Mouse (Mus musculus) kidney, postnatal 0 days (tissue): ENCODE data around the gene Hs3st2. TPM values are rescaled to one million over a fixed set of nuclear protein-coding genes. Genes with fewer than 3 reads are reported as not detected.

ENCODE experiments used
- ATAC-seq: fragments of 200-750 bp; cut with Nextera tagmentation; replicated peaks from 2 replicates; pipeline ENCODE4 v1.8.0; 2017; ENCODE audit warnings: low read depth, moderate number of reproducible peaks, moderate TSS enrichment, moderate library complexity; ENCODE audit not compliant: low FRiP score
- DNase-seq: peaks from one replicate; pipeline ENCODE4 v3.0.0-alpha.2; 2016; ENCODE audit warnings: low spot score
- H3K27ac ChIP-seq: fragments of 300-500 bp; sonication (generic); 2 replicates; pipeline ENCODE4 v1.5.1; 2014; ENCODE audit warnings: mild to moderate bottlenecking
- H3K27me3 ChIP-seq: fragments of 300-500 bp; sonication (generic); 2 replicates; pipeline ENCODE4 v1.6.1; 2014; ENCODE audit warnings: low read length, mixed read lengths; ENCODE audit not compliant: insufficient read depth
- H3K36me3 ChIP-seq: fragments of 300-500 bp; sonication (generic); 2 replicates; pipeline ENCODE4 v1.6.1; 2014; ENCODE audit warnings: low read length, mixed read lengths; ENCODE audit not compliant: insufficient read depth
- H3K4me1 ChIP-seq: fragments of 300-500 bp; sonication (generic); replicated peaks from 2 replicates; pipeline ENCODE4 v1.6.1; 2014; ENCODE audit warnings: antibody characterized with exemption, low read length, mixed read lengths; ENCODE audit not compliant: insufficient read depth
- H3K4me2 ChIP-seq: fragments of 300-500 bp; sonication (generic); 2 replicates; pipeline ENCODE4 v1.6.1; 2014; ENCODE audit warnings: mild to moderate bottlenecking, low read length, moderate library complexity, mixed read lengths
- H3K4me3 ChIP-seq: fragments of 300-500 bp; sonication (generic); replicated peaks from 2 replicates; pipeline ENCODE4 v1.5.1; 2014; ENCODE audit warnings: low read depth, low read length
- H3K9ac ChIP-seq: fragments of 300-500 bp; sonication (generic); 2 replicates; pipeline ENCODE4 v1.6.1; 2014; ENCODE audit warnings: low read depth, low read length
- H3K9me3 ChIP-seq: fragments of 300-500 bp; sonication (generic); replicated peaks from 2 replicates; pipeline ENCODE4 v1.6.1; 2016; ENCODE audit warnings: low read length, inconsistent platforms, mixed read lengths
- CTCF ChIP-seq: IDR thresholded peaks from 2 replicates; pipeline ENCODE4 v1.5.1; 2016; ENCODE audit warnings: antibody characterized with exemption, low read depth, mild to moderate bottlenecking, moderate library complexity
- WGBS: fragments of 180-500 bp; shearing (Covaris S2); extraction: QIAGEN DNeasy Blood & Tissue Kit; methylation state at CpG from one replicate; pipeline ENCODE4 v1.1.7; 2014; 5-methylcytosine and 5-hydroxymethylcytosine counted together
- polyA plus RNA-seq: library from polyadenylated mRNA; unstranded; fragments of >200 nt; fragmentation: Nextera tagmentation; extraction: Ambion mirVana; gene quantifications from 2 replicates; pipeline ENCODE4 v1.2.1, GENCODE M21; 2015

Hs3st2 gene
- polyA plus RNA-seq, 1 experiment from 2014 or later, result 1.2 TPM

- no peak overlapping the region for H3K27ac ChIP-seq
- H3K4me2 ChIP-seq, result no peak overlapping the region
- H3K27me3 ChIP-seq, result no peaks in the 10 kb centered on the region
- H3K4me1 ChIP-seq, result no peaks in the 10 kb centered on the region
- no peak overlapping the region for H3K4me3 ChIP-seq
- WGBS, result 87% methylated on average over 6 of the region's 6 CpGs
- no peaks in the 10 kb centered on the region for H3K9me3 ChIP-seq
- no peaks in the 10 kb centered on the region for H3K36me3 ChIP-seq
- no peak for ATAC-seq
- TF ChIP-seq CTCF, result no peak
- no peak overlapping the region for H3K9ac ChIP-seq
- no peak for DNase-seq
Measured at GRCm38 (mm10) chr7:121533639-121534038, 142.0 kb downstream of the Hs3st2 start.

GRCm38 (mm10) chr7:121534386-121534785 lies 142.7 kb downstream of the Hs3st2 start:
- H3K36me3 ChIP-seq, result no peaks in the 10 kb centered on the region
- ATAC-seq (no peak), DNase-seq (no peak)
- H3K9me3 ChIP-seq, result no peaks in the 10 kb centered on the region
- no peaks in the 10 kb centered on the region for H3K4me1 ChIP-seq
- no peak overlapping the region for H3K9ac ChIP-seq
- H3K4me2 ChIP-seq, result no peak overlapping the region
- 72% methylated on average over 7 of the region's 7 CpGs for WGBS
- no peak overlapping the region for H3K27ac ChIP-seq
- no peak overlapping the region for H3K4me3 ChIP-seq
- H3K27me3 ChIP-seq, result no peaks in the 10 kb centered on the region
- no peak for TF ChIP-seq CTCF

GRCm38 (mm10) chr7:121535987-121536386 lies 144.3 kb downstream of the Hs3st2 start:
- H3K4me2 ChIP-seq, result no peak overlapping the region
- no peaks in the 10 kb centered on the region for H3K36me3 ChIP-seq
- H3K4me1 ChIP-seq, result no peaks in the 10 kb centered on the region
- TF ChIP-seq CTCF, result no peak
- no peak overlapping the region for H3K4me3 ChIP-seq
- ATAC-seq (no peak), DNase-seq (no peak)
- H3K9me3 ChIP-seq, result no peaks in the 10 kb centered on the region
- no peaks in the 10 kb centered on the region for H3K27me3 ChIP-seq
- 55% methylated on average over 4 of the region's 4 CpGs for WGBS
- H3K9ac ChIP-seq, result no peak overlapping the region
- H3K27ac ChIP-seq, result no peak overlapping the region

- ATAC-seq (no peak), DNase-seq (peak; percentile 19)
- H3K27ac ChIP-seq, result no peak overlapping the region
- no peak overlapping the region for H3K4me2 ChIP-seq
- no peak overlapping the region for H3K4me3 ChIP-seq
- H3K9ac ChIP-seq, result no peak overlapping the region
- peak; percentile 52 for TF ChIP-seq CTCF
- no peaks in the 10 kb centered on the region for H3K9me3 ChIP-seq
- no peaks in the 10 kb centered on the region for H3K27me3 ChIP-seq
- H3K36me3 ChIP-seq, result no peaks in the 10 kb centered on the region
- 51% methylated on average over 19 of the region's 19 CpGs for WGBS
- no peaks in the 10 kb centered on the region for H3K4me1 ChIP-seq
Measured at GRCm38 (mm10) chr7:121539405-121540275, 148.0 kb downstream of the Hs3st2 start.

GRCm38 (mm10) chr7:121542458-121542857 lies 150.8 kb downstream of the Hs3st2 start:
- Histone ChIP-seq H3K4me2 (no peak overlapping the region), H3K9ac (no peak overlapping the region), H3K36me3 (no peaks in the 10 kb centered on the region), H3K4me1 (no peaks in the 10 kb centered on the region), H3K27ac (no peak overlapping the region), H3K9me3 (no peaks in the 10 kb centered on the region), H3K27me3 (no peaks in the 10 kb centered on the region), H3K4me3 (no peak overlapping the region)
- DNase-seq (no peak), ATAC-seq (no peak)
- TF ChIP-seq CTCF, result peak; percentile 54
- 63% methylated on average over 2 of the region's 2 CpGs for WGBS

GRCm38 (mm10) chr7:121549329-121550022 lies 157.8 kb downstream of the Hs3st2 start:
- no peaks in the 10 kb centered on the region for H3K27me3 ChIP-seq
- no peaks in the 10 kb centered on the region for H3K9me3 ChIP-seq
- TF ChIP-seq CTCF, result no peak
- no peak overlapping the region for H3K27ac ChIP-seq
- H3K4me2 ChIP-seq, result no peak overlapping the region
- no peak overlapping the region for H3K4me3 ChIP-seq
- H3K9ac ChIP-seq, result no peak overlapping the region
- DNase-seq (no peak), ATAC-seq (no peak)
- WGBS, result 45% methylated on average over 18 of the region's 18 CpGs
- 0 out of 2 replicates have a peak, but pooled peaks cover 3% of the 10 kb centered on the region for H3K4me1 ChIP-seq
- no peaks in the 10 kb centered on the region for H3K36me3 ChIP-seq
